ENCODE assay signal across 33 mouse cellular contexts in genomic region chr4:149149196-149149595, GRCm38 (mm10). TPM values are rescaled to one million over a fixed set of nuclear protein-coding genes. Genes with fewer than 3 reads are reported as not detected.
DNase-seq lines count a peak whose midpoint lies in the region; ATAC-seq and TF ChIP-seq lines count a peak whose summit lies in the region.
"Had no signal": no experiment of that assay in that cellular context is flagged by ENCODE, and none has a peak within 500 bp of the region (broad histone marks: within the 10 kb centered on the region; RNA-seq: fewer than 3 reads in every experiment).

No protein-coding gene starts in this region.

- no peaks in the 10 kb centered on the region for H3K9me3 ChIP-seq in liver, embryonic 11.5 days (ENCODE audit: control insufficient read depth, low read length)
- no peaks in the 10 kb centered on the region for H3K9me3 ChIP-seq in liver, embryonic 16.5 days (replicated peaks; ENCODE audit: control insufficient read depth, low read length)
- H3K9me3 ChIP-seq: forebrain, embryonic 12.5 days; heart, embryonic 12.5 days; limb, embryonic 10.5 days; limb, embryonic 15.5 days had no signal

- 78% methylated on average over 9 of the region's 9 CpGs for WGBS in liver, embryonic 11.5 days
- WGBS in bone marrow, adult 2 months, result 53% methylated on average over 9 of the region's 9 CpGs
- 60% methylated on average over 9 of the region's 9 CpGs for WGBS in liver, embryonic 16.5 days (ENCODE audit: insufficient replicate concordance)

- H3K36me3 ChIP-seq in liver, embryonic 11.5 days (ENCODE audit: control insufficient read depth, insufficient read depth, low read length), result peaks cover 36% of the 10 kb centered on the region
- H3K36me3 ChIP-seq in liver, embryonic 16.5 days (ENCODE audit: control insufficient read depth, insufficient read depth), result peaks cover 19% of the 10 kb centered on the region

- peak overlapping the region; percentile 42; the same call in 1 of the 2 replicates for H3K27ac ChIP-seq in liver, embryonic 11.5 days (ENCODE audit: low read depth, low read length)
- peak overlapping the region; percentile 43 for H3K27ac ChIP-seq in bone marrow, adult 2 months (ENCODE audit: control insufficient read depth, insufficient read depth, low read depth, low read length, poor library complexity)
- H3K27ac ChIP-seq in liver, embryonic 16.5 days (ENCODE audit: low read length), result peak overlapping the region; percentile 58
- H3K27ac ChIP-seq: forebrain, embryonic 12.5 days; heart, adult 2 months; limb, embryonic 10.5 days; macrophage had no signal

- no peak overlapping the region for H3K4me2 ChIP-seq in liver, embryonic 11.5 days
- H3K4me2 ChIP-seq in liver, embryonic 16.5 days (ENCODE audit: low read depth, low read length), result no peak overlapping the region
- H3K4me2 ChIP-seq: forebrain, embryonic 12.5 days; heart, embryonic 12.5 days; limb, embryonic 15.5 days had no signal

- intact Hi-C loops in heart, postnatal 36 days (cut with DNase I), result loop anchor here (10.0 kb wide), 2 partner anchors 296 to 566 kb away; no protein-coding TSS in a partner anchor

- no peaks in the 10 kb centered on the region for H3K27me3 ChIP-seq in liver, embryonic 11.5 days (replicated peaks; ENCODE audit: control insufficient read depth, insufficient read depth, low read length)
- no peaks in the 10 kb centered on the region for H3K27me3 ChIP-seq in liver, embryonic 16.5 days (ENCODE audit: control insufficient read depth, insufficient read depth, low read depth, low read length)
- H3K27me3 ChIP-seq: forebrain, embryonic 12.5 days; heart, embryonic 12.5 days; limb, embryonic 15.5 days; Patski had no signal

- peak; percentile 85 for DNase-seq in heart, adult 11 months
- no peak for DNase-seq in heart, postnatal 36 days
- DNase-seq in liver, embryonic 11.5 days (ENCODE audit: low spot score), result no peak
- DNase-seq in liver, result no peak
- DNase-seq in thymus, postnatal 14 days, result no peak
- no peak for DNase-seq in lung, postnatal 25 days (ENCODE audit: low spot score)
- DNase-seq: cerebellum, adult 11 months; cerebellum, adult 9-10 months; cerebellum, postnatal 36 days; gastrocnemius, postnatal 25 days; kidney, adult 8-10 months; layer of hippocampus, adult 9-11 months; right cerebral cortex, postnatal 25 days; thymus, adult 2 months; thymus, postnatal 4 days had no signal

- peaks cover 9% of the 10 kb centered on the region for H3K4me1 ChIP-seq in liver, embryonic 11.5 days (replicated peaks; ENCODE audit: control insufficient read depth, insufficient read depth, low read length)
- peaks cover 5% of the 10 kb centered on the region; the same call in 1 of the 2 replicates for H3K4me1 ChIP-seq in bone marrow, adult 2 months (ENCODE audit: control insufficient read depth, insufficient read depth, low read length)
- H3K4me1 ChIP-seq in liver, embryonic 16.5 days (ENCODE audit: control insufficient read depth, low read depth, low read length), result peaks cover 14% of the 10 kb centered on the region

- no peak for TF ChIP-seq CTCF in bone marrow, adult 2 months (IDR thresholded peaks at IDR 0.05; ENCODE audit: control insufficient read depth, insufficient read depth, low read length)

- H3K9ac ChIP-seq in liver, embryonic 11.5 days (ENCODE audit: low read depth, low read length), result no peak overlapping the region
- no peak overlapping the region for H3K9ac ChIP-seq in liver, embryonic 16.5 days (ENCODE audit: low read depth, low read length)
- H3K9ac ChIP-seq: forebrain, embryonic 12.5 days; heart, embryonic 12.5 days; limb, embryonic 15.5 days had no signal

- no peak for TF ChIP-seq POLR2A in bone marrow, adult 2 months (IDR thresholded peaks at IDR 0.05; ENCODE audit: borderline replicate concordance, control insufficient read depth, low read depth, low read length)

- ATAC-seq in liver, embryonic 11.5 days (replicated peaks; ENCODE audit: low FRiP score), result no peak
- no peak for ATAC-seq in liver, embryonic 16.5 days (ENCODE audit: low read depth)
- ATAC-seq: midbrain, embryonic 16.5 days; Patski had no signal

- H3K4me3 ChIP-seq in liver, embryonic 11.5 days (ENCODE audit: low read depth, low read length), result no peak overlapping the region
- H3K4me3 ChIP-seq in bone marrow, adult 2 months (replicated peaks; ENCODE audit: control insufficient read depth, low read depth, low read length), result no peak overlapping the region
- H3K4me3 ChIP-seq in liver, embryonic 16.5 days (ENCODE audit: low read depth, low read length), result no peak overlapping the region
- H3K4me3 ChIP-seq: erythroblast, embryonic 14.5 days; forebrain, embryonic 12.5 days; heart, adult 2 months; heart, embryonic 12.5 days; limb, embryonic 10.5 days; limb, embryonic 15.5 days; myocyte had no signal

RNA-seq across cellular contexts. Expression of gene Cenps, which starts 11.8 kb away (rescaled TPM):
- 1 to 10 TPM; 7.9 to 8.6 TPM for total RNA-seq in heart, postnatal 36 days (2021)
- 37.0 and 37.1 TPM in 2 replicates for polyA plus RNA-seq in liver, embryonic 11.5 days (2014; fragmentation: Nextera tagmentation; extraction: Ambion mirVana)
- polyA plus RNA-seq in bone marrow, adult 2 months (2011; ENCODE audit: insufficient read depth, insufficient read length, low replicate concordance, missing spikeins), result 37.7 and 47.8 TPM in 2 replicates
- 10.6 and 12.3 TPM in 2 replicates for polyA plus RNA-seq in liver, embryonic 16.5 days (2015; fragmentation: Nextera tagmentation; extraction: Ambion mirVana)

RNA-seq across cellular contexts. Expression of gene Pgd, which starts 17.4 kb away (rescaled TPM):
- 10 to 100 TPM; 36.1 to 42.7 TPM for total RNA-seq in heart, postnatal 36 days (2021)
- 49.9 and 57.3 TPM in 2 replicates for polyA plus RNA-seq in liver, embryonic 11.5 days (2014; fragmentation: Nextera tagmentation; extraction: Ambion mirVana)
- 68.6 and 170 TPM in 2 replicates for polyA plus RNA-seq in bone marrow, adult 2 months (2011; ENCODE audit: insufficient read depth, insufficient read length, low replicate concordance, missing spikeins)
- 64.0 and 69.6 TPM in 2 replicates for polyA plus RNA-seq in liver, embryonic 16.5 days (2015; fragmentation: Nextera tagmentation; extraction: Ambion mirVana)

RNA-seq across cellular contexts. Expression of gene Cort, which starts 22.6 kb away (rescaled TPM):
- not detected for total RNA-seq in heart, postnatal 36 days (2021)
- polyA plus RNA-seq in liver, embryonic 11.5 days (2014; fragmentation: Nextera tagmentation; extraction: Ambion mirVana), result 0.26 and 0.38 TPM in 2 replicates
- 1.5 TPM in 1 of 2 replicates, not detected in the other for polyA plus RNA-seq in bone marrow, adult 2 months (2011; ENCODE audit: insufficient read depth, insufficient read length, low replicate concordance, missing spikeins)
- polyA plus RNA-seq in liver, embryonic 16.5 days (2015; fragmentation: Nextera tagmentation; extraction: Ambion mirVana), result not detected in 2 replicates
- total RNA-seq: hematopoietic stem cell, adult 5-6 weeks; megakaryocyte-erythroid progenitor cell, adult 5-6 weeks; neutrophil, adult 5-6 weeks had no signal
- polyA plus RNA-seq: heart, adult 2 months; heart, embryonic 12.5 days; heart, postnatal 0 days; limb, embryonic 15.5 days; lung, embryonic 16.5 days; macrophage; myocyte; stomach, embryonic 16.5 days had no signal

RNA-seq across cellular contexts. Expression of gene Dffa, which starts 45.2 kb away (rescaled TPM):
- 10 to 100 TPM; 35.6 to 41.7 TPM for total RNA-seq in heart, postnatal 36 days (2021)
- 37.4 and 37.7 TPM in 2 replicates for polyA plus RNA-seq in liver, embryonic 11.5 days (2014; fragmentation: Nextera tagmentation; extraction: Ambion mirVana)
- 5.5 and 12.4 TPM in 2 replicates for polyA plus RNA-seq in bone marrow, adult 2 months (2011; ENCODE audit: insufficient read depth, insufficient read length, low replicate concordance, missing spikeins)
- 16.0 and 17.0 TPM in 2 replicates for polyA plus RNA-seq in liver, embryonic 16.5 days (2015; fragmentation: Nextera tagmentation; extraction: Ambion mirVana)

RNA-seq across cellular contexts. Expression of gene Pex14, which starts 49.5 kb away (rescaled TPM):
- 10 to 100 TPM; 21.5 to 23.5 TPM for total RNA-seq in heart, postnatal 36 days (2021)
- polyA plus RNA-seq in liver, embryonic 11.5 days (2014; fragmentation: Nextera tagmentation; extraction: Ambion mirVana), result 45.2 and 46.8 TPM in 2 replicates
- polyA plus RNA-seq in bone marrow, adult 2 months (2011; ENCODE audit: insufficient read depth, insufficient read length, low replicate concordance, missing spikeins), result 5.6 and 12.4 TPM in 2 replicates
- polyA plus RNA-seq in liver, embryonic 16.5 days (2015; fragmentation: Nextera tagmentation; extraction: Ambion mirVana), result 28.7 and 31.1 TPM in 2 replicates
